Mouse (Mus musculus): ENCODE measurements around the gene Slc8b1.
"Not testable (repeated sequence)": the region's sequence is repeated elsewhere in the genome, so short reads cannot be mapped to it uniquely, and the experiment has no call there.

Gene Slc8b1

DNA sequence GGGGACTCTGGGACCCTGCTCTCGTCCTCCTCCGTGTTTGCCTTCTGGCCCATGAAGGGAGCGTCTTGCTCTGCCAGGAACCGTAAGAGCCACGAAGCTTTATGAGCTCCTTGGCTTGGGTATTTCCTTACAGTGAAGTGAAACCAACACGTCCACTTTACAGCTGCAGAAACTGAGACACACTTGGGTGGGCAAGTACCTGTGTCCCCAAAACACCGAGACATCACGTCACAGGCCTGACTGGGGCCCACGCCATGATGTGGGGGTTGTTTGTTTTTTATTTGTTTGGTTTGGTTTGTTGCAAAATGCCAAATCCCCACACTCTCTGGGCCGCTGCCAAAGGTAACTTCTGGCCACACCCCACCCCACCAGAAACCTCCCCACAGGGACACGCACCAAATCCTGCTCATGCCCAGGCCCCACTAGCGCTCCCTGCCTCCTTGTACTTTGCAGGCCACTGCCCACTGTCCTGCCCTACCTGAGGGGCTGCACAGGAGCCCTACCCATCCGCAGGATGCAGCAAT, 15.2 kb upstream of the Slc8b1 start:
- no peak for DNase-seq (ENCODE audit: low read depth)

DNA sequence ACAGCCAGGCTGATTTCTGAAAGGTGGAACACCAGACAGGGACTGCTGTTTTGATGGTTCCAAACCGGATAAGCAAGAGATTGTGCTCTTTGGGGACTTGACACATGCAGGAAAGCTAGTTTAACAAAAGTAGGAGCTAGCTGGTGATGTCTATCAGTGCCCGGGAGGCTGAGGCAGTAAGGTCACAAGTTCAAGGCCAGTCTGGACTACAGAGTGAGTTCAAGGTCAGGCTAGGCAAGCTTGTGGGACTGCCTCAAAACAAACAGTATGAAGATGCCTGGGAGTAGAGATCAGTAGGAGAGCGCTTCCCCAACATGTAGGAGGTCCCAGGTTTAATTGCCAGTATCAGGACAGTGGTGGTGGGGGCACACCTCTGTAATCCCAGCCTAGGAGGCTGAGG, 13.9 kb upstream of the Slc8b1 start:
- no peak for DNase-seq (ENCODE audit: low read depth)

DNA sequence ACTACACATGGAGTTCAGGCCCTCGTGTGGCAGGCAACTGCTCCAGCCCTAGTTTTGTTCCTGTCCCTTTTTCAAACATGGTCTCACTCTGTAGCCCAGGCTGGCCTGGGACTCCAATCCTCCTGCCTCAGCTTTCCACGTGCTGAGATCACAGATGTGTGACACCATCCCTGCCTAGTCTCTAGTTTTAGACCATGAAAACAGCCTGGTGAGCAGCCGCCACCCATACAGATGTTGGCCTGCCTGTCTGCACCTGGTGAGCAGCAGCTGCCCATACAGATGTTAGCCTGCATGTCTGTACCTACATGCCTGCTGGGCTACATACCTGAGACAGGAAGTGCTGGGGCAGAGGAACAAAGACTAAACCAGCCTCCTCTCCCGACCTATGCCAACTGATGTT, 11.8 kb upstream of the Slc8b1 start:
- no peak for DNase-seq (ENCODE audit: low read depth)

DNA sequence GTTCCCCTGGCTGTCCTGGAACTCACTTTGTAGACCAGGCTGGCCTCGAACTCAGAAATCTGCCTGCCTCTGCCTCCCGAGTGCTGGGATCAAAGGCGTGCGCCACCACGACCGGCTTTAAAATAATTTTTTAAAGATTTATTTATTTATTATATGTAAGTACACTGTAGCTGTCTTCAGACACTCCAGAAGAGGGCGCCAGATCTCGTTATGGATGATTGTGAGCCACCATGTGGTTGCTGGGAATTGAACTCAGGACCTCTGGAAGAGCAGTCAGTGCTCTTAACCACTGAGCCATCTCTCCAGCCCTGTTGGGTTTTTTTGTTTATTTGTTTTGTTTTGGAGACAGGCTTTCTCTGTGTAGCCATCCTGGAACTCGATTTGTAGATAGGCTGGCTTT, 10.4 kb upstream of the Slc8b1 start:
- not testable (repeated sequence) for DNase-seq (ENCODE audit: low read depth)

DNA sequence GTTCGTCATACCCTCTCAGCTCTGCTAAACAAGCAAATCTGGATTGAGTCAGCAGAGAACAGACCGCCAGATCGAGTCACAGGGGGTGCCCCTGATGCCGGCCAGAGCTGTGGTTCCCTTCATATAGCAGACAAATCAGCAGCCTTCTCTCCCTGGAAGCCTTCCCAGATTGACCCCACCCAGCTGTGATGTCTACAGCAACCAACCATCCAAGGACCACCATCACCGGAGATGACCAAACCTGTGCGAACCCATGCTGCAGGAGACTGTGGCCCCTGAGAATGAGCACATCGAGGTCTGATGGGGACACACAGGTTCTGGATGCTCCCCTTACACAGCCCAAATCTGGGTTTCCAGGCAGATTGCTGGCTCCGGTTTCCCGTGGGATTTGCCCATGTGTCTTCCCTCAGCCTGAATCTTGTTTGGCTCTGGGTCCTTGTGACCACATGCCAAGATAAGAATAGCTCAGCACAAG, 8.8 kb upstream of the Slc8b1 start:
- no peak for DNase-seq (ENCODE audit: low read depth)

DNA sequence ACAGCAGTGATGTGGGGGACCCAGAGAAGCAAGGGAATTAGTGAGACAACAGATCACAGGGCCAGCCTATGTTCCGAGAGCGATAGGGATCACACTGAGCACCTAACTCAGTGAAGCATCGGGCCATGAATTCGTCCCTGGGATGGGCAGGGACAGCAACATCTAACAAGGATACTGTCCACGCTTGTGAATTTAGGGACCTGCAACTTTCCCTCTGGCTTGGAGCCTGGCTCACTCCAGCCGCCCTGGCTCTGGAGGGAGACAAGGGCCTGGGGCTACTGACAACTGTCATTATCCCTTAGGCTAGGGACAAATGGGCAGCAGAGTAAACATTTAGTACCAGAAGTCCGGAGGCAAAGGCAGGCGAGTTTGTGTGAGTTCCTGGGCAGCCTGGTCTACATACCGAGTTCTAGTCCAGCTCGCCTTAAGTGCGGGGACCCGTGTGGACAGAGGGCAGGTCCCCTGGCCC, 8.3 kb upstream of the Slc8b1 start:
- no peak for DNase-seq (ENCODE audit: low read depth)

DNA sequence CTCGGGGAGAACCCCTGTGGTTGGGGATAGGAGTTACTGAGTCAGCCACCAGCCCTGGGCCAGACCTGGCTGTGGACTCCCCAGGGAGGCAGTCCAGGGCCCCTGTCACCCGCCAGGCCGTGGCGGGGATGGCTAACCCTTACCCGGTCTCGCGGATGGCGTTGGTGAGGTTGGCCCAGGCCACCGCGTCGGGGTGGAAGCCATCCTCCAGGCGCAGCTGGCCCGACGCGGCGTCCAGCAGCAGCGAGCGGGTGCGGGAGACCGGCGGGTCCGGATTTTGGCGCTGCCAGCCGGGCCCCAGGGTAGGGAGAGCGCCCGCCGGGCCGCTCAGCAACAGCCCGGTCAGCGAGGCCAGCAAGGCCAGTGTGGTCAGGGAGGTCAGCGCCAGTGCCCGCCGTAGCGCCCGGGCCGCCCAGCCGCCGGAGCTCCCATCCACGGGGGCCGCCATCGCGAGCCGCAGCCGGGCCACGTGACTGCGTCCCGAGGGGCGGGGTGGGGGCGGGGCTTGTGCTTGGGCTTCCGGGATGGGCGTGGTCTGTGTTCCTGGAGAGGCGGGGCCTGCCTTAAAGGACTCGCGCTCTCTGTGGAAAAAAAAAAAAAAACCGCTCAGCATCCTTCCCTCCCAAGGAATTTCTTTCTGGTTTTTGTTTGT, 7.7 kb upstream of the Slc8b1 start, which contains the start of gene Plbd2:
TSS of gene Plbd2 (minus strand) at position 482 of the 652 bp plus-strand sequence.
- no peak for DNase-seq (ENCODE audit: low read depth)

DNA sequence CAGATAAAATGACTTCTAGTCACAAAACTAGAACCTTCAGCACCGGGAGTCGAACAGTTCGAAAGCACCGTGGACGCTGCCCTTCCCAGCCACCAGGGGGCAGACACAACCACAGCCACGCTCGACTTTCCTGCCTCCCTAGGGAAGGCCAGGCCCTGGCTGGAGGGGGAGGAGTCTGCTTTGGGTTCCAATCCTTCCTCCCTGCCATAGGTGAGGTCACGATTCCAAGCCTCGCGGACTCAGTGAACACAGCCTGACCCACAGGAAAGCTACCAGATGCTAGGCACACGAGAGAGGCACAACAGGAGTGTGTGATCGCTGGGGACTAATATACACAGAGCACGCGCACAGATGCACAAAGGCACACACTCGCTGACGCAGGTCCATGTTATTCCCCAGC, 5.6 kb upstream of the Slc8b1 start:
- no peak for DNase-seq (ENCODE audit: low read depth)

DNA sequence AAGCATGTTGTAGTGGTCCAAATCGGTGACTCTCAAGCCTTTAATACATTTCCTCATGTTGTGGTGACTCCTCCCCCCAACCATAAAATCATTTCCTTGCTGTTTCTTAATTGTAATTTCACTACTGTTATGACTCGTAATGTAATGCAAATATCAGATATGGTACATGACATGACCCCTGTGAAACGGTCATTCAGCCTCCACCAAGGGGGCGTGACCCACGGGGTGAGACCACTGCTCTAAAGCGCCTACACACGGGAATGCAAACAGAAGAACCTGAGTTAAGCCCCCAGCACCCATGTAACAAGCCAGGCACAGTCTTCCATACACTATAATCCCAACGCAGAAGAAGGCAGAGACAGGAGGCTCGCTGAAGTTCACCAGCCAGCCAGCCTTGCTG, 5.2 kb upstream of the Slc8b1 start:
- DNase-seq (ENCODE audit: low read depth) = no peak

DNA sequence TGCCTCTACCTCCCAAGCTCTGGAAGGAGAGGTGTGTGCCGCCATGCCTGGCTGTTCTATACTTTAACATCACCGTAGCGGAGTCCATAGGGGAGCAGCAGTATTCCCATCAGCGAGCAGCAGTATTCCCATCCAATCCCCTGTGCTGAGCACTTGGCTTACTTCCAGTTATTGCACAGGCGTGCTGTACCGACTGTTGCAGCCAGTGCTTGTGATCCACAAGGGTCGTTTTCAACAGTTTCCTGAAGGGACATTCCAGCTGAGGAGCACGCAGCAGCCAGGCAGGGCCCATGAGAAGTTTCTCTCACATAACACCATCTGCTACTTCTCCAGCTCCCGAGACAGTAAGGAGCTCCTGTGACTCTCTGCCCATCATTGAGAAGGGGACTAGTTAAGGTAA, 4.5 kb upstream of the Slc8b1 start:
- no peak for DNase-seq (ENCODE audit: low read depth)

DNA sequence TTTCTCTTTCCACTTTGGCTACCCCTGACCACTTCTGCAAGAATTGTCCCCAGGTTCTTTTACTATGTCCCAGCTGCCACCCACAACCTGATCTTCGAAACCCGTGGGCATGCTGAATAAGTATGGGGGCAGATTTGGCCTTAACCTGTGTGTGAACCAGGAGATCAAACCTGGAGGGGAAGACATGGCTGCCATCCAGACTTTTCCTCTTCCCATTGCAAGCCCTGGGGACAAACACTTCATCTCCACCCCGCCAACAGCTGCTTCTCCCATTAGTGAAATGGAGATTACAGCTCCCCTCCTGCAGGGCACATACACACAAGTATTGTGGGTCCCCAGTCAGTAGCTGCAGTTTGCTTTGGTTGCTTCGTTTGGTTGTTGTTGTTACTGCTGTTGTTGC, 3.7 kb upstream of the Slc8b1 start:
- DNase-seq (ENCODE audit: low read depth) = no peak

DNA sequence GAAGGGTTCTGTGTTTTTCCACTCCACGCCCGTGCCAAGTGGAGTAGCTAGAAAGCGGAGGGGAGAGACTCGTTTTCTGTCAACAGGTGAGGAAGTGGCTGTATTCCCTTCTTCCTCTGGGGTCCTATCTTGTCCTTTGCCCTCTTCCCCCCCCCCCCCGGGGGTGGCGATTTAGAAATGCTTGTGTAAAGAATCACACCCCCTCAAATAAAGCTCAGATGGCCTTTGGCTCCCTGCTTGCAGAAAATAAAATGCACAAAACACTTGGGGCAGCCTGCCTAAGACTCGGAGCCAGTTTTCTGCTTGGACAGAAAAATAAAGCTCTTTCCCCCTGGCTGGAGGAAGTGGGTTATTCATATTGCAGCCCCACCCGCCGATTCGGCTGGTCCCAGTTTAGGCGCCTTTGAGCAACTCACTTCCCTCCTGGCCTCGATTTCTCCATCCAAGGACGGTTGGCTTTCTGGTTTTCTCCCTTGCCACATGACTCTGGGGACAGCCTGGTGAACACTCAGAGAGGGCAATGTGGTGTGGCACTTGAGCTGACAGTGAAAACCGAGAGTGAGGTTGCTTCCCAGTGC, 764 bp downstream of the Slc8b1 start:
- no peak for DNase-seq (ENCODE audit: low read depth)

DNA sequence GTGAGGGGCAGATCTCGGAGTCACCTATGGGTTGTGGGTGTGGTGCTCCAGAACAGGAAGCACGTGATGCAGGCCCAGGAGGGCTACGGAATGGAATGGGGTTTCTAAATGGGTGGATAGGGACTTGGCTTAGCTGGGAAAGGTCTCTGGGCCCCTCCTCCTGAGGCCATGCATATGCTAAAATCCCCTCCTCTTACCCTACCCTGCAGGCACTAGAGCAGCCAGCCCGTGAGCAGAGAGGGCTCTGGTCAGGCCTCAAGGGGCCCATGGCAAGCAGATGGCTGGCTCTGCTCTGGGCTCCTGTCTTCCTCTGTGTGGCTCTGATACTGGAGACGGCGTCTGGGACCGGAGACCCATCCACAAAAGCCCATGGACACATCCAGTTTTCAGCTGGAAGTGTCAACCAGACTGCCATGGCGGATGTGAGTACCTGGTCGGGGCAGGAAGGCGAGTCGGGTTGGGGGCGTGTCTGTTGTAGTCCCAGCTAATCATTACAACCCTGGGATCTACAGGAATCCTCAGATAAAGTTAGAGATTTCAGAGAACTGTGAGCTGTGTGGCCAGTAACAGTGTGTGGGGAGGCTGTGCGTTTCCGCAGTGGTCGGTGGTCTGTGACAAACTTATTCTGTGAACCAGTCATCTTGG, 2.1 kb downstream of the Slc8b1 start:
- DNase-seq (ENCODE audit: low read depth) = no peak

DNA sequence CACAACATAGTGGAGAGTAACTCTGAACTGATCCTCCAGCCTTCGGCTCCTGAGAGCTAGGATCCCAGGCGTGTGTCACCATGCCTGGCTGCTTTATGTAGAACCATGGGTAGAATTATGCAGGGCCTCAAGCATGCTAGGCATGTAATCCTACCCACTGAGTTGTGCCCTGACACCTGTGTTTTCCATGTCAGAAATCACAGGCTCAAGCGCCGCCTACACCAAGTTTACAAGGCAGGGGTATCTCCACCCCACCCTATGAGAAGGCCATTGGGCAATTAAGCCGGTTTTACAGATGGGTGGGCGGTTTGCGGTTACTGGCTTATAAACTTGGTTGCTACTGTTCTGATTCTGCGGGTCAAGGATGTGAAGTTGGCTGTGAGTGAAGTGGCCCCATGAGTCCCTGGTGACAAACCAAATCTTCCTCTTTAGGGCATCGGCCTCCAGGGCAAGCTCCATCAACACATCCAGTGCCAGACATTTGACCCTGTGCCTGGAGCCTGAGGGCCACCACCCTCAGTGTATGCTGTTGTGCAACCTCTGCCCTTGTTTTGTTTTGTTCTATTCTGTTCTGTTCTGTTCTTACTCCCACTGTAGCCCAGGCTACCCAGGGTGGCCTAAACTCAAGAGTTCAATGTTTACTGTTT, 3.2 kb downstream of the Slc8b1 start:
- DNase-seq (ENCODE audit: low read depth) = no peak

DNA sequence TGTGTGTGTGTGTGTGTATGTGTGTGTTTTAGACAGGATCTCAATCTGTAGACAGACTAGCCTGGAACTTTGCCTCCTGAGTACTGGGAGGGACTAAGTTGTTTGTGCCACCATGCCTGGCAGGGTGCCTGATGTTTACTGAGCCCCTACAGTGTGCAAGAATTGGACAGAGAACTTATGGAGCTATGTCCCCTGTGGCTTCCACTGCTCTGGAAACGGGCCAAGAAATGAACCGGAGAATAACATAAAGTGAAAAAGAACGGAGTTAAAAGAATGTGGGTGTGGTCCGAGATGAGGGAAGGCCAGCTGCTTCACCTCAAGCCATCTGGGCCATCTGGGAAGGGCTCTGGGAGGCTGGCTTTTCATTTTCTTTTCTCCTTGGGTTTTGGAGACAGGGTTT, 3.8 kb downstream of the Slc8b1 start:
- no peak for DNase-seq (ENCODE audit: low read depth)

DNA sequence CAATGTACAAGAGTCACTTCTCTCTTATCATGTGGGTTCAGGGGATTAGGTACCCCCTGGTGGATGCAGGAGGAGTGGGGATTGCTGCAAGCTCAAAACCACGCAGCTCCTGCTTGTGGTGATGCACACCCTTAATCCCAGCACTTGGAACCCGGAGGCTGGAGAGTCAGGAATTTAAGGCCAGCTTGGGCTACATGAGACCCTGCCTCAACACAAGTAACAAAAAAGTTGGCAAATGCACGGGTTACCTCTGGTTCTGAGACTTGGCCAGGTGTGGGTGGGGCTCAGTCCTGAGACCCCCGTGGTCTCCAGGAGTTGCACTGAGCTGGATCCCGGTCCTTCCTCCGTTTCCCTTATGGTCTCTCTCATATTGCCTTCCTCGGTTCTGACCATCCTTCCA, 4.5 kb downstream of the Slc8b1 start:
- no peak for DNase-seq (ENCODE audit: low read depth)

DNA sequence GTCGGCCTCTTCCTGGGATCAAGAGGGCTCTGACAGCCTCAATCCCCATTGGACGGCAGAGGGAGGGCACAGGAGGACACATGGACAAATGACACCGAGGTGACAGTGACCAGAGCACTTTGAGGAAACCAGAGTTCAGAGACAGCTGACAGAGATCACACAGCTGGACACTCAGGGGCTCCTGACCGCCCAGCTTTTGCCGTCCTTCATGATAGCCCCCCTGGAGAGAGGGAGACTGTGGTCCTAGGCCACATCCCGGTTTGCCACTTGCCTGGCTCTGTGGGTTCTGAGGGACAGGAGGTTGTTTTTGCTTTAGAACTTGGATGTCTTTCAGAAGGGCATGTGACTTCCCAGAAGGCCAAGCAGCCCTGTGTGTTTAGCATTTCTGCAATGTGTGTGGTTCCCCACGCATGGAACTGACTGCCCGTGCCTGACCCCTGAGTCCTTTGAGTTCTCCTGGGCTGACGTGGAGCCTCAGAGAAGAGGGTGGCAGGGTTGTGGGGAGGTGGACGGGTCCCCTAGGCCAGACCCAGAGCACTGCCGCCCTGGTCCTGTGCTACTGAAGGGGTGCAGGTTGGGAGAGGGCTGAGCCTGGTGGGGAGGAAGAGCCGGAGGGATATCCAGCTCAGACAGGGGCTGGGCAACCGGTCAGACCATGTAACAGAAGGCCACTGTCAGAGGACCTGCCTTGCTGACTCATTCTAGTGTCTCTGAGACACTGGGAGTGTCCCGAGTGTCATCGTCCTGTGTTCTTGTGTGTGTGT, 5.4 kb downstream of the Slc8b1 start:
- DNase-seq (ENCODE audit: low read depth) = no peak

DNA sequence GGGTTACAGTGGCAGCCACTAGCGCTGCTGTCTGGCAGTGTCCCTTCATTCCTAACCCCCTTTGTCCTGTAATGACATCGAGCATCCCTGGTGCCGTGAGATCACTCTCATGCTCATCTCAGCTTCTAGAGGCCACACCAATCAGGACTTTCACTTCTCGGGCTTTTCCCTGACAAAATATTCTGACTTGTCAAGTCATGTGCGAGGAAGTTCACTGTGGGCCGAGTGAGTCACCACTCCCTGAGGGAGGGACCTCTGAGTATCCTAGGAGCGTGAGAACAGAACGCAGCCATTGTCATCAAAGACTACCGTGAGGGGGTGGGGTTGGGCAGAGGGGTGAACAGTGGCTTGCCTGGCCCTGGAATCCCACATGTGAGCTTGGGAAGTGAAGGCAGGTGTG, 6.6 kb downstream of the Slc8b1 start:
- peak; percentile 89 for DNase-seq (ENCODE audit: low read depth)

DNA sequence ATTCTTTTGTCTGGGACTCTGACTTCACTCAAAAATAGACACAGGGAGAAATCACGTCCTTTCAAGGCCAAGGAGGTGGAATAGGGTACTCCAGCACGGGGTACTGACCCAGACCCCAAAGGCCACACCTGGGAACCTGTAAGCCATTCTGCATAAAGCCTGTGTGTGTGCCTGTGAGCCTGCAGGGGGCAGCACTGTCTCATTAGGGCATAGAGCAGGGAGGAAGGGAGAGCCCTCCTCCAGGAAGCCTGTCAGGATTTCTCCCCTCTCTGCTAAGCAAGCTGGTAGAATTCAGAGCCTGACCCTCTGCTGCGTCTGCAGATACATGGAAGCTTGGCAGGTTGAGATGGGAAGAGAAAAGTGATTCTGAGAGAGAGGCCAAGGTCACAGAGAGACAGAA, 11.7 kb downstream of the Slc8b1 start:
- no peak for DNase-seq (ENCODE audit: low read depth)

DNA sequence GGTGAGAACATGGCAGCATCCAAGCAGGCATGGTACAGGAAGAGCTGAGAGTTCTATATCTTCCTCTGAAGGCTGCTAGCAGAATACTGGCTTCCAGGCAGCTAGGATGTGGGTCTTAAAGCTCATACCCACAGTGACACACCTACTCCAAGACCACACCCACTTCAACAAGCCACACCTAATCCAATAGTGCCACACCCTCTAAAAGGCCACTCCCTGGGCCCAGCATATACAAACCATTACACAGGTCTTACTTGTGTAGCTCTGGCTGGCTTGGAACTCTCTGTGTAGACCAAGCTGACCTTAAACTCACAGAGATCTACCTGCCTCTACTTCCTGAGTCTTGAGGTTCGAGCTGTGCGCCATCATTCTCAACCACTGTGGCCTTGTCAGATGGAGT, 13.8 kb downstream of the Slc8b1 start:
- DNase-seq (ENCODE audit: low read depth) = no peak

DNA sequence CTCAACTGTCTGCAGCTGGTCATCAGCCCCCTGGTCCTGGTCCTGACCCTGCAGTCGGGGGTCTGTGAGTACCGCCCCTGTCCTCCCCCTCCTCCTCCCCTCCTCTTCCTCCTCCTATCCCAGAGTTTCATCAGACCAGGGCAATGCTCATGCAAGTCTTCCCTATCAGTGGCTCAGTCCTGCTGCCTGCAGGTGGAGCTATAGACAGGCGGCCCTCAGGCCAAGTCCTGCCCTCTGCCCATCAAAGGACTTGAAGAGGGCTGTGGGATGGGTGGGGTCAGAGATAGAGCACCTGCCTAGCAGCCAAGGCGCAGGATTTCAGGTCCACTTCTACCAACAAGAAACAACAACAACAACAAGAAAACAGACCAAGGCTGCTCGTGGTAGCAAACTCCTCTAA, 14.8 kb downstream of the Slc8b1 start:
- no peak for DNase-seq (ENCODE audit: low read depth)

DNA sequence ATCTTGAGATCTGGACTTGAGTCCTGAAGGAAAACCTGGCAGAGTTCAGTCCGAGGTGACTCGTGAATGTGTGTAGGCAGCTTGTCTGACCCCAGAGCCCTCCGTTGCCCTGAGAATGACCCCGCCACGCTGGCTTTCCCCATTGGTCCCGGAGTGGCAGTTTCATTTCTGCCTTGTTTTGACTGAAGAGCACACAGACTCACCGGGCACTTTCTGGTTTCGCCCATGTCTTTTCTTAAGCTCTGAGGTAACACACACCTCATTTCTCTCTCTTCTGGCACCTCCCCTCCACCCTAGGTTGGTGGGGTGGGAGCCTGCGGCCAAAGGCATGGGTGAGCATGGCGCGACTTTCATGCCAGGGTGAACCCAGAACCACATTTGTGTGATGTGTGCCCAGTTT, 15.3 kb downstream of the Slc8b1 start:
- no peak for DNase-seq (ENCODE audit: low read depth)
